Mouse (Mus musculus) adrenal gland, postnatal 14 days (tissue): ENCODE data around the gene Mlec. TPM values are rescaled to one million over a fixed set of nuclear protein-coding genes. Genes with fewer than 3 reads are reported as not detected.
"Not testable (repeated sequence)": the region's sequence is repeated elsewhere in the genome, so short reads cannot be mapped to it uniquely, and the experiment has no call there.

Experiments
- DNase-seq: peaks from one replicate; pipeline ENCODE4 v3.0.0; 2021; ENCODE audit warnings: mixed read lengths
- total RNA-seq: library from RNA; stranded (reverse); gene quantifications from 2 replicates; pipeline ENCODE4 v1.2.3, GENCODE M21; 2021

Mlec gene
- total RNA-seq, 1 experiment from 2014 or later, result 140 TPM

- no peak for DNase-seq
Measured at GRCm38 (mm10) chr5:115127421-115128179, 30.4 kb downstream of the Mlec start.

DNA sequence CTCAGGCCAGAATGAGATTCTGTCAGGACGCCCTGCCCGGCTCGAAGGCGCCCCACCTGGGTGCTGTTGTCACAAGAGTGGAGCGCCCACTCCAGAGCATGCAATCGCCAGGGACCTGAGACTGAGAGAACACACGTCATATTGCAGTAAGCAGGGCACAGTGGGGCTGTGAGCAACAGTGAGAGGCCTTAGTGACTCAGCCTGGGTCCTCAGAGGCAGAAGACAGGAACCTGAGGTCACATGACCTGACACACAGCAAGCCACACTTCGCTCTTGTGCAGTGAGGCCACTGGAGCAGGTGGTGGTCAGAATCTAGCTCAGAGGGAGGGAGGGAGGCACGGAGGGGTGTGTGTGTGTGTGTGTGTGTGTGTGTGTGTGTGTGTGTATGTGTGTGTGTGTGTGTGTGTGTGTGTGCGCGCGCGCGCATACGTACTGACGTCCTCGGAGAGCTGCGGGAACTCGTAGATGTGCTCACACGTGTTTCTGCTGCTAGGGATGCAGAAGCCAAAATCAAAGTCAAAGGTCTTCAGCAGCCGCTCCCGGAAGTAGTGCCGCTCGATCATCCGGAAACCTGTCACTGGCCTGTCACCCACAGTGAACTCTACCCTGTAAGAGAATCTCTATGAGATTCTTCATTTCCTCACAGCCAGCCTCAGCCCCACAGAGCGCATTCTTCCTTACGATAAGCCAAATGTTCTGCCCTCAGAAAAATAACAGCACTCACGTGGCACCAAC, 31.2 kb downstream of the Mlec start:
- no peak for DNase-seq

DNA sequence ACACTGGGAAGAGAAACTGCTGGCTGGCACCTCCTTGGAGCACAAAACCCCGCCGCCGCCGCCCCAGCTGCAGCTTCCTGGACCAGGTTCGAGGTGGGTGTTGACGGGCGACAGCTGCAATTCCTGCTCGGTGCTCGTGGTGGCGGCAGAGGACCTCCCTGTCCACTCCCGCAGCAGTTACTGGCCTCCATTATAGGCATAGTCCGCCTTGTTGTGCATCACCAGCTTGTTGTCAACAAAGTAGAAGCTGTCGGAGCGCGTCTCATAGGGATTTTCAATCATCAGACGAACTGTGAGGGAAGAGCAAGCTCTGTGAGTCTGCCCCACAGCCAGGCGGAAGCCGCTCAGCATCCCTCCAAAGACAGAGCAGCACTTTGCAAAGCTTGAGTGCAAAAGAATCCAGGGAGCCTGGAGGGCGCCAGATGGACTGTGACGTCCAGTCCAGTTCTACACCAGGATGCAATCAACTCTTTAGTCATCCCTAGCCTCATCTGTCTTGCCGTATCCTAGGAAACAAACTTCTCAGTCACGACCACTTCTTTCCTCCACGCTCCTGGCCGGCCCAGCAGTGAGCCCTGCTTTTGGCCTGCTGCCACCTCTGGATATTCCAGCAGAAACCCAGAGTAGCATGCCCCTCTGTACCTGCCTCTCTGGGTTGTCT, 32.6 kb downstream of the Mlec start:
- DNase-seq, result peak; percentile 90

DNA sequence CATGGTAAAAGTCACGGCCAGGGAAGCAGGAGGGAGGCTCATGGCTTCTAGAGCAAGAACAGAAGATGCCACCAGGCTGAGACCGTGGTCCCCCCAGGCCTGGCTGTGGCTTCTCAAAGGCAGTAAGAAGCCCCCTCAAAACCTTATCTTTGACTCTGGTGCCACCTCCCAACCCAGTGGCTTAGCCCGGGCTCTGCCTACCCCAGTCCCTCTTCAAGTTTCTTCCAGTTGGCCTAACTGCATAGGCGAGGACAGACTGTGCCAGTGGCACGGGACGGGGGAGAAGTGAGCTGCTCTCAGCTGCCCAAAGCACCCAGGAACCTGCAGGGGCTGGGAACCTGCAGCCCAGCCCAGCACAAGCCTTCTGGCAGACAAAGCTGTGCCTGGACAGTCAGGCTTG, 33.3 kb downstream of the Mlec start:
- DNase-seq, result no peak

- no peak for DNase-seq
Measured at GRCm38 (mm10) chr5:115120978-115121377, 37.0 kb downstream of the Mlec start.

- peak; percentile 93 for DNase-seq
Measured at GRCm38 (mm10) chr5:115118961-115119570, 38.9 kb downstream of the Mlec start, which contains the start of gene Acads. Gene Acads (minus strand): TSS chr5:115119346.

GRCm38 (mm10) chr5:115117467-115117866, 40.5 kb downstream of the Mlec start:
- no peak for DNase-seq

GRCm38 (mm10) chr5:115116426-115116825, 41.6 kb downstream of the Mlec start:
- DNase-seq, result no peak

GRCm38 (mm10) chr5:115114501-115114900, 43.5 kb downstream of the Mlec start:
- DNase-seq, result no peak

GRCm38 (mm10) chr5:115113244-115113643, 44.7 kb downstream of the Mlec start:
- DNase-seq, result no peak

DNA sequence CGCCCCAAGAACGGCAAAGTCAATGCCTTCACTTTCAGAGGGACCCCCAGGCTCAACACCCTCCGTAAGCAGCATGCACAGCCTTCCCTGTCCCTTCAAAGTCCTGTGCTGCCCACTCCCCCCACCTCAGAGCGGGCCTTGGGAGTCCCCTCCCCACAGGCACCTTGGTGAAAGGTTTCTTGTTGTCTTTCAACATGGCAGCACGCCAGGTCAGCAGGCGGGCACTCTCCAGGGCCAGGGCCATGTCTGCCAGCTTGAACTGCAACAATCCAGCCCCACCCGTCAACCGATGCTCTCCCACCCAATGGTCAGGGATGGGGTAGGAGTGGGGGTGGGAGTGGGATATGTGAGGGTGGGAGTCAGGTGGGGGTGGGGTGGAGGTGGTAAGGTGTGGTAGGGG, 46.8 kb downstream of the Mlec start:
- DNase-seq, result peak; percentile 70

DNA sequence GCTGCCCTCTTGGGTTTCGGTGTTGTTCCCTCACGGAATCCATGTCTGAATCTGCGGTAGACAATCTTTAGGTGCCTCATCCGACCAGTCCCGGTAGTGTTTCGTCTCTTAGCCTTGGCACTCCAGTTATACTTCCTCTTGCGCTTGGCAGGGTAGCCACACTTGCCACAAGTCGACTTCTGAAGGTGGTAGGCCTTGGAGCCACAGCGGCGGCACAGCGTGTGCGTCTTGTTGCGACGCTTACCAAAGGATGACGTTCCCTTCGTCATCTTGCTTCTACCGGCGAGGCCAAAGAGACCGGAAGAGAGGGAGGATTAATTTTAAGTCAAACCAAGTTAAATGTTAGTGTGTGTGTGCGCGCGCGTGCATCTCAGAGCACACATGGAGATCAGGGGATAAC, 54.7 kb downstream of the Mlec start:
- DNase-seq, result not testable (repeated sequence)

DNA sequence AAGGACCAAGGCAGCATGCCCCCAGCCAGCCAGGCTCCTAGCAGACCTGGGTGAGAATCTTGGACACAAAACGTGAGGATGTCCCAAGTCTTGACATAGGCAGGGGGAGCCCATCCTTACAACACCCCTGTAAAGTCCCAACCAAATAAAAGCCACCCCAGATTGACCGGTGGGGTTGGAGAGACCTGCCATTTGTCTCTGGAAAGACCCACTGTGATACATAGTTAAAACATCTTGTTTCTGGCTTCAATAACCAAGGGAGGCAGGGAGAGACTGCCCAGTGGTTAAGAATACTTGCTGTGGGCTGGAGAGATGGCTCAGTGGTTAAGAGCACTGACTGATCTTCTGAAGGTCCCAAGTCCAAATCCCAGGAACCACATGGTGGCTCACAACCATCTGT, 55.7 kb downstream of the Mlec start:
- no peak for DNase-seq

DNA sequence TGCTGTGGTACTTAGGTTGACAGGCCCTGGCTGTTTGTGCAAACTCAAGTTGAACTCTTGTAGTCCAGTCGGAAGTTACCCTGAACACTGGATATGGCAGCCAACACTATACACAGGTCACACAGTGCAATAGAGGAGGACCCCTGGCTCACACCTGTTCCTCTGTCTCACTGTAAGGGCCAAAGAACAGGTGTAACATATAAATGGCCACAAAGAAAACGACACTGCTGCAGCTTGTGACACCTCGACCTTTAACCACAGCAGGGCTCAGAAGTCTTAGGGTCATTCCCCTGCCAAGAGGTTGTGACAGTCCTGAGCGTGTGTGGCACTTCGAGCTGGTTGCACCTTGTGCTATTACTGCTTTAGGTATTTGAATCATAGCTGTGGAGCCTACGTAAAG, 57.5 kb downstream of the Mlec start:
- DNase-seq, result no peak

- DNase-seq, result peak; percentile 81
Measured at GRCm38 (mm10) chr5:115099991-115100390, 58.0 kb downstream of the Mlec start.

- no peak for DNase-seq
Measured at GRCm38 (mm10) chr5:115099530-115099929, 58.4 kb downstream of the Mlec start.

DNA sequence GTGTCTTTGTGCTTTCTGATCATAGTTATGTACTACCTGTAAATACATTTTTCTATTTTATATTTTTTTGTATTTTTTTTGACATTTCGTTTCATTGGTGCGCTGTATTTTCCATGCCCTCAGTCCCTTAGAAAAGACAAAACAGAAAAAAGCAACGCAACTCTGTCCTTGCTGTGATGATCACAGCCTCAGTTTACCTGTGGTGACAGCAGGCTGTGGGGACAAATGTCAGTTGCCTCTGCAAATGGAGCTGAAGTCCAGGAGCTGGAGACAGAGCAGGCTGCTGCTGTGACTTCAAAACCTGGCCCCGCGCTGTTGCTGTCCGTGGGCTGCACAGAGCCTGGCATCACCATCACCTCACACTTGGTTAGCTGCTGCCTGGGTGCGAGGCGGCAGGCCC, 59.8 kb downstream of the Mlec start, which contains the start of gene Gm10401:
TSS of gene Gm10401 (minus strand) at position 101 of the 400 bp plus-strand sequence.
- DNase-seq, result no peak

Other genes with a start within 250 kb of the Mlec start
- 0.83 and 1.5 TPM in 2 replicates for gene Oasl1, start 234.9 kb downstream of the Mlec start, total RNA-seq
- gene 2210016L21Rik, start 216.0 kb downstream of the Mlec start, total RNA-seq, result 36.2 and 36.3 TPM in 2 replicates
- 0.26 and 2.0 TPM in 2 replicates for gene Hnf1a, start 187.1 kb downstream of the Mlec start, total RNA-seq
- gene Sppl3, start 147.0 kb downstream of the Mlec start, total RNA-seq, result 54.8 and 59.2 TPM in 2 replicates
- not detected in 2 replicates for gene Gm10401, start 59.9 kb downstream of the Mlec start, total RNA-seq
- 308 and 317 TPM in 2 replicates for gene Acads, start 38.8 kb downstream of the Mlec start, total RNA-seq
- gene Unc119b, start 23.2 kb downstream of the Mlec start, total RNA-seq, result 36.9 and 42.8 TPM in 2 replicates
- 9.9 and 11.1 TPM in 2 replicates for gene Cabp1, start 36.2 kb upstream of the Mlec start, total RNA-seq
- 92.6 and 92.9 TPM in 2 replicates for gene Pop5, start 77.7 kb upstream of the Mlec start, total RNA-seq
- 259 and 262 TPM in 2 replicates for gene Rnf10, start 114.7 kb upstream of the Mlec start, total RNA-seq
- 80.4 and 83.1 TPM in 2 replicates for gene Coq5, start 121.5 kb upstream of the Mlec start, total RNA-seq
- 283 and 320 TPM in 2 replicates for gene Dynll1, start 142.8 kb upstream of the Mlec start, total RNA-seq
- gene Srsf9, start 169.0 kb upstream of the Mlec start, total RNA-seq, result 71.3 and 78.3 TPM in 2 replicates
- gene Gatc, start 183.0 kb upstream of the Mlec start, total RNA-seq, result 21.2 and 23.9 TPM in 2 replicates
- gene Triap1, start 183.0 kb upstream of the Mlec start, total RNA-seq, result 31.5 and 35.5 TPM in 2 replicates
- gene Cox6a1, start 190.8 kb upstream of the Mlec start, total RNA-seq, result 1,778 and 1,846 TPM in 2 replicates